ENCODE assay signal across 8 mouse cellular contexts in the genomic region with DNA sequence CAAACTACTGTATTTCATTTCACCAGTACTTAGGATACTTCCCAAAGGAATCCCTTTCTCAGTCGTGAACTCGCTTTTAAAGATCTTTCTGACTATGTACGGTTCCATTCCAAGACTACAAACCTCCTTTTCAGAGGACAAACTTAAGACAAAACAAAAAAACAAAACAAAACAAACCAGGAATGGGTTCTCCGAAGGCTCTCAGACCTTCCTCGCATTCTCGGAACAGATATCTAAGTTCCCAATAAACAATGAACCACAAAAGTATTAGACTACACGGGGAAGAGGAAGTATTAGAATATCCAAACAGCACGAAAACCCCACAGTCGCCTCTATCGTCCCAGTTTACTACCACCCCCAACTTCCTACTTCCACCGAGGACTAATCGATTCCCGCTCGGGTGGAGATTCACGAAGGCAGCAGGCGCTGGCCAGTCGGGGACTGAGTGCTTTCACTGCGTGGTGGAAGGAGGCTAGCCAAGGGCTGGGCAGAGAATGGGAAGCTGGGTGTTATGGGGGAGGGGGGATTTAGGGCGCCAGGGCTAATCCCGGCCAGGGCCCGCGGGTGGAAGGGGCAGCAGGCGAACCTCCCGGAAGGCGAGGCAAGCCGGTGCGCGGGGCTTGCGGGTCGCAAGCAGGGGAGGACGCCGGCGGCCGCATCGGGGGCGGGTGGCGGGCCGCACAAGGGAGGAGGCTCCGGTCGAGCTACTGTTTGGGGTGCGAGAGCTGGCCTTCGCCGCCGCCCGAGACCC. TPM values are rescaled to one million over a fixed set of nuclear protein-coding genes. Genes with fewer than 3 reads are reported as not detected.
DNase-seq lines count a peak whose midpoint lies in the region; ATAC-seq and TF ChIP-seq lines count a peak whose summit lies in the region.

No protein-coding gene starts in this region.

- peak overlapping the region; percentile 92 for H3K27ac ChIP-seq in hindbrain, embryonic 16.5 days (ENCODE audit: low read depth, low read length)
- H3K27ac ChIP-seq in liver, embryonic 11.5 days (ENCODE audit: low read depth, low read length) = peak overlapping the region; percentile 88
- H3K27ac ChIP-seq in midbrain, postnatal 0 days (ENCODE audit: low read depth, low read length) = peak overlapping the region; percentile 98

- peak; percentile 31; the same call in 1 of the 2 replicates for ATAC-seq in hindbrain, embryonic 16.5 days
- ATAC-seq in liver, embryonic 11.5 days (replicated peaks; ENCODE audit: low FRiP score) = peak; percentile 24
- ATAC-seq in midbrain, postnatal 0 days (ENCODE audit: low FRiP score) = peak; percentile 9; the same call in 1 of the 2 replicates

- no peaks in the 10 kb centered on the region for H3K36me3 ChIP-seq in hindbrain, embryonic 16.5 days (ENCODE audit: control insufficient read depth, insufficient read depth, low read length)
- H3K36me3 ChIP-seq in liver, embryonic 11.5 days (ENCODE audit: control insufficient read depth, insufficient read depth, low read length) = no peaks in the 10 kb centered on the region; the same call in 1 of the 2 replicates
- no peaks in the 10 kb centered on the region for H3K36me3 ChIP-seq in midbrain, postnatal 0 days (ENCODE audit: insufficient read depth, low read length)

- H3K27me3 ChIP-seq in hindbrain, embryonic 16.5 days (replicated peaks; ENCODE audit: control insufficient read depth, insufficient read depth, low read length) = no peaks in the 10 kb centered on the region
- no peaks in the 10 kb centered on the region for H3K27me3 ChIP-seq in liver, embryonic 11.5 days (replicated peaks; ENCODE audit: control insufficient read depth, insufficient read depth, low read length)
- no peaks in the 10 kb centered on the region for H3K27me3 ChIP-seq in midbrain, postnatal 0 days (ENCODE audit: insufficient read depth, low read length)

- peak overlapping the region; percentile 96 for H3K4me3 ChIP-seq in hindbrain, embryonic 16.5 days (ENCODE audit: low read length)
- peak overlapping the region; percentile 95 for H3K4me3 ChIP-seq in liver, embryonic 11.5 days (ENCODE audit: low read depth, low read length)
- peak overlapping the region; percentile 97 for H3K4me3 ChIP-seq in midbrain, postnatal 0 days (ENCODE audit: low read depth, low read length)

- H3K9ac ChIP-seq in hindbrain, embryonic 16.5 days (ENCODE audit: low read depth, low read length) = peak overlapping the region; percentile 93
- H3K9ac ChIP-seq in liver, embryonic 11.5 days (ENCODE audit: low read depth, low read length) = peak overlapping the region; percentile 92
- peak overlapping the region; percentile 92 for H3K9ac ChIP-seq in midbrain, postnatal 0 days (replicated peaks; ENCODE audit: low read length, poor library complexity, severe bottlenecking)

- H3K9me3 ChIP-seq in hindbrain, embryonic 16.5 days (ENCODE audit: control insufficient read depth, low read length) = no peaks in the 10 kb centered on the region
- no peaks in the 10 kb centered on the region for H3K9me3 ChIP-seq in liver, embryonic 11.5 days (ENCODE audit: control insufficient read depth, low read length)
- no peaks in the 10 kb centered on the region for H3K9me3 ChIP-seq in midbrain, postnatal 0 days (ENCODE audit: low read length)

- H3K4me2 ChIP-seq in hindbrain, embryonic 16.5 days (ENCODE audit: low read length) = peak overlapping the region; percentile 97
- H3K4me2 ChIP-seq in liver, embryonic 11.5 days = peak overlapping the region; percentile 99
- peak overlapping the region; percentile 98 for H3K4me2 ChIP-seq in midbrain, postnatal 0 days (ENCODE audit: low read depth, low read length, poor library complexity, severe bottlenecking)

- peaks cover 17% of the 10 kb centered on the region for H3K4me1 ChIP-seq in hindbrain, embryonic 16.5 days (ENCODE audit: control insufficient read depth, insufficient read depth, low read depth, low read length)
- H3K4me1 ChIP-seq in liver, embryonic 11.5 days (replicated peaks; ENCODE audit: control insufficient read depth, insufficient read depth, low read length) = peaks cover 6% of the 10 kb centered on the region; the same call in 1 of the 2 replicates
- 0 out of 2 replicates have a peak, but pooled peaks cover 4% of the 10 kb centered on the region for H3K4me1 ChIP-seq in midbrain, postnatal 0 days (ENCODE audit: insufficient read depth, low read length)

- no peak for TF ChIP-seq CTCF in midbrain, postnatal 0 days (IDR thresholded peaks at IDR 0.05)

- peak; percentile 19 for DNase-seq in kidney, adult 9 months
- no peak for DNase-seq in kidney, adult 11 months
- DNase-seq in brain, adult 2 months (ENCODE audit: low read depth, low spot score) = peak; percentile 57
- DNase-seq in forelimb bud, embryonic 11.5 days (ENCODE audit: low read depth, low spot score) = peak; percentile 10
- DNase-seq in liver, embryonic 11.5 days (ENCODE audit: low spot score) = peak; percentile 63
- DNase-seq in midbrain, postnatal 0 days (ENCODE audit: low spot score) = peak; percentile 36
- peak; percentile 25 to 35 for DNase-seq in thymus, postnatal 10 days (ENCODE audit: low spot score in 2 of 2)

- 3% methylated on average over 36 of the region's 45 CpGs for WGBS in hindbrain, embryonic 16.5 days
- WGBS in liver, embryonic 11.5 days = 2% methylated on average over 45 of the region's 45 CpGs
- WGBS in midbrain, postnatal 0 days = 2% methylated on average over 44 of the region's 45 CpGs

RNA-seq across cellular contexts. Expression of gene Fbxl20, which starts 1.5 kb away (rescaled TPM):
- 20.9 and 26.3 TPM in 2 replicates for polyA plus RNA-seq in hindbrain, embryonic 16.5 days (2015; fragmentation: Nextera tagmentation; extraction: Ambion mirVana)
- 10.8 and 13.8 TPM in 2 replicates for polyA plus RNA-seq in liver, embryonic 11.5 days (2014; fragmentation: Nextera tagmentation; extraction: Ambion mirVana)
- 24.0 and 25.7 TPM in 2 replicates for total RNA-seq in midbrain, postnatal 0 days (2014; rRNA removed)
- 12.4 and 16.3 TPM in 2 replicates for polyA plus RNA-seq in midbrain, postnatal 0 days (2015; fragmentation: Nextera tagmentation; extraction: Ambion mirVana)

RNA-seq across cellular contexts. Expression of gene Med1, which starts 44.4 kb away (rescaled TPM):
- 48.7 and 52.6 TPM in 2 replicates for polyA plus RNA-seq in hindbrain, embryonic 16.5 days (2015; fragmentation: Nextera tagmentation; extraction: Ambion mirVana)
- 61.1 and 61.4 TPM in 2 replicates for polyA plus RNA-seq in liver, embryonic 11.5 days (2014; fragmentation: Nextera tagmentation; extraction: Ambion mirVana)
- total RNA-seq in midbrain, postnatal 0 days (2014; rRNA removed) = 36.2 and 40.6 TPM in 2 replicates
- polyA plus RNA-seq in midbrain, postnatal 0 days (2015; fragmentation: Nextera tagmentation; extraction: Ambion mirVana) = 46.0 and 49.9 TPM in 2 replicates

RNA-seq across cellular contexts. Expression of gene Cdk12, which starts 54.1 kb away (rescaled TPM):
- 6.1 and 7.7 TPM in 2 replicates for polyA plus RNA-seq in hindbrain, embryonic 16.5 days (2015; fragmentation: Nextera tagmentation; extraction: Ambion mirVana)
- polyA plus RNA-seq in liver, embryonic 11.5 days (2014; fragmentation: Nextera tagmentation; extraction: Ambion mirVana) = 9.8 and 13.5 TPM in 2 replicates
- 25.8 and 35.2 TPM in 2 replicates for total RNA-seq in midbrain, postnatal 0 days (2014; rRNA removed)
- polyA plus RNA-seq in midbrain, postnatal 0 days (2015; fragmentation: Nextera tagmentation; extraction: Ambion mirVana) = 3.7 and 5.7 TPM in 2 replicates
